Mouse (Mus musculus) gastrocnemius, postnatal 36 days (tissue): ENCODE measurements around the gene Ankrd66. TPM values are rescaled to one million over a fixed set of nuclear protein-coding genes. Genes with fewer than 3 reads are reported as not detected.

Source experiments
- total RNA-seq, 2 experiments: library from RNA; stranded (reverse); gene quantifications; 2 replicates each; pipeline ENCODE4 v1.2.3; 2021

Gene Ankrd66
- total RNA-seq, 2 experiments from 2014 or later = not detected

Other genes with a start within 250 kb of the Ankrd66 start
- gene Adgrf5, start 183.2 kb downstream of the Ankrd66 start, total RNA-seq = 10 to 100 TPM; 74.0 to 89.6 TPM
- not detected for gene Mep1a, start 40.8 kb downstream of the Ankrd66 start, total RNA-seq
- 10 to 100 TPM; 13.8 to 15.9 TPM for gene Pla2g7, start 24.5 kb upstream of the Ankrd66 start, total RNA-seq
- gene Tdrd6, start 86.7 kb upstream of the Ankrd66 start, total RNA-seq = not detected
- 1 to 10 TPM; 4.8 to 5.6 TPM for gene Slc25a27, start 123.6 kb upstream of the Ankrd66 start, total RNA-seq
- 1 to 10 TPM; 2.6 to 2.9 TPM for gene Cyp39a1, start 123.8 kb upstream of the Ankrd66 start, total RNA-seq